Mouse (Mus musculus): ENCODE data around the gene Zfp646. TPM values are rescaled to one million over a fixed set of nuclear protein-coding genes. Genes with fewer than 3 reads are reported as not detected.
"Not testable (repeated sequence)": the region's sequence is repeated elsewhere in the genome, so short reads cannot be mapped to it uniquely, and the experiment has no call there.

Gene Zfp646
- 12.9 and 15.5 TPM in 2 replicates for polyA plus RNA-seq (2015; fragmentation: Nextera tagmentation; extraction: Ambion mirVana)

- Histone ChIP-seq H3K4me2 (peak within 1 kb of the TSS; percentile 90), H3K9ac (peak within 1 kb of the TSS; percentile 98), H3K4me3 (peak within 1 kb of the TSS; percentile 88), H3K4me1 (peaks cover 29% of the 10 kb centered on the region), H3K27ac (peak within 1 kb of the TSS; percentile 100), H3K9me3 (replicated peaks) (no peaks in the 10 kb centered on the region), H3K27me3 (no peaks in the 10 kb centered on the region), H3K36me3 (ENCODE audit: poor library complexity, severe bottlenecking) (peaks cover 49% of the 10 kb centered on the region)
- peak; percentile 90 for ATAC-seq
- WGBS: under 1% methylated on average over 41 of the region's 41 CpGs
Observed at GRCm38 (mm10) chr7:127876041-127876466, at the start of gene Zfp646. Gene Zfp646 (plus strand): TSS chr7:127876221.

GRCm38 (mm10) chr7:127835550-127835949 is 40.5 kb upstream of the Zfp646 start:
- H3K27ac ChIP-seq: no peak overlapping the region
- H3K4me2 ChIP-seq: no peak overlapping the region
- no peaks in the 10 kb centered on the region for H3K27me3 ChIP-seq
- H3K36me3 ChIP-seq (ENCODE audit: poor library complexity, severe bottlenecking): no peaks in the 10 kb centered on the region
- H3K9ac ChIP-seq: no peak overlapping the region
- WGBS: 84% methylated on average over 2 of the region's 2 CpGs
- no peak overlapping the region for H3K4me3 ChIP-seq
- H3K9me3 ChIP-seq (replicated peaks): no peaks in the 10 kb centered on the region
- H3K4me1 ChIP-seq: peaks cover under 1% of the 10 kb centered on the region; the same call in 1 of the 2 replicates
- no peak for ATAC-seq

GRCm38 (mm10) chr7:127837473-127837872 is 38.5 kb upstream of the Zfp646 start:
- 89% methylated on average over 5 of the region's 5 CpGs for WGBS
- no peaks in the 10 kb centered on the region for H3K36me3 ChIP-seq (ENCODE audit: poor library complexity, severe bottlenecking)
- 0 out of 2 replicates have a peak overlapping the region, but pooled peaks have one; percentile 27 for H3K9ac ChIP-seq

GRCm38 (mm10) chr7:127837878-127838277 is 38.1 kb upstream of the Zfp646 start:
- not testable (repeated sequence) for H3K36me3 ChIP-seq (ENCODE audit: poor library complexity, severe bottlenecking); H3K9me3 ChIP-seq (replicated peaks); H3K4me3 ChIP-seq; H3K27me3 ChIP-seq; H3K27ac ChIP-seq; H3K9ac ChIP-seq; H3K4me2 ChIP-seq; ATAC-seq
- 84% methylated on average over 4 of the region's 4 CpGs for WGBS
- H3K4me1 ChIP-seq: peaks cover 12% of the 10 kb centered on the region

More at GRCm38 (mm10) chr7:127837473-127837872, 38.5 kb upstream of the Zfp646 start:
- ATAC-seq: no peak
- Histone ChIP-seq H3K4me1 (peaks cover 7% of the 10 kb centered on the region), H3K27me3 (no peaks in the 10 kb centered on the region), H3K9me3 (replicated peaks) (no peaks in the 10 kb centered on the region), H3K4me3 (no peak overlapping the region), H3K4me2 (no peak overlapping the region), H3K27ac (no peak overlapping the region)

GRCm38 (mm10) chr7:127840031-127840430 is 36.0 kb upstream of the Zfp646 start:
- peaks cover 13% of the 10 kb centered on the region for H3K4me1 ChIP-seq
- H3K27ac ChIP-seq: not testable (repeated sequence)

GRCm38 (mm10) chr7:127840886-127841285 is 35.1 kb upstream of the Zfp646 start:
- H3K9me3 ChIP-seq (replicated peaks): no peaks in the 10 kb centered on the region
- H3K4me1 ChIP-seq: peaks cover 13% of the 10 kb centered on the region
- H3K36me3 ChIP-seq (ENCODE audit: poor library complexity, severe bottlenecking): 0 out of 2 replicates have a peak, but pooled peaks cover 2% of the 10 kb centered on the region
- no peaks in the 10 kb centered on the region for H3K27me3 ChIP-seq
- ATAC-seq: peak; percentile 26
- peak overlapping the region; percentile 71 for H3K9ac ChIP-seq
- peak overlapping the region; percentile 68 for H3K4me3 ChIP-seq
- H3K27ac ChIP-seq: peak overlapping the region; percentile 88
- H3K4me2 ChIP-seq: peak overlapping the region; percentile 99
- 2% methylated on average over 15 of the region's 15 CpGs for WGBS

More at GRCm38 (mm10) chr7:127840031-127840430, 36.0 kb upstream of the Zfp646 start:
- H3K9me3 ChIP-seq (replicated peaks); H3K27me3 ChIP-seq; ATAC-seq; H3K9ac ChIP-seq; H3K36me3 ChIP-seq (ENCODE audit: poor library complexity, severe bottlenecking); H3K4me3 ChIP-seq; H3K4me2 ChIP-seq: not testable (repeated sequence)
- WGBS: 70% methylated on average over 2 of the region's 2 CpGs

GRCm38 (mm10) chr7:127841340-127842000 is 34.6 kb upstream of the Zfp646 start:
- peak; percentile 95 for ATAC-seq
- Histone ChIP-seq H3K27ac (peak overlapping the region; percentile 88), H3K27me3 (no peaks in the 10 kb centered on the region), H3K4me3 (peak overlapping the region; percentile 68), H3K9me3 (replicated peaks) (no peaks in the 10 kb centered on the region), H3K4me1 (peaks cover 13% of the 10 kb centered on the region), H3K4me2 (peak overlapping the region; percentile 99), H3K9ac (peak overlapping the region; percentile 71), H3K36me3 (ENCODE audit: poor library complexity, severe bottlenecking) (0 out of 2 replicates have a peak, but pooled peaks cover 2% of the 10 kb centered on the region)
- WGBS: 0% methylated on average over 37 of the region's 46 CpGs

- Histone ChIP-seq H3K27ac (peak overlapping the region; percentile 88), H3K4me3 (peak overlapping the region; percentile 68), H3K9ac (peak overlapping the region; percentile 71), H3K27me3 (no peaks in the 10 kb centered on the region), H3K4me2 (peak overlapping the region; percentile 99), H3K4me1 (peaks cover 13% of the 10 kb centered on the region), H3K9me3 (replicated peaks) (no peaks in the 10 kb centered on the region), H3K36me3 (ENCODE audit: poor library complexity, severe bottlenecking) (0 out of 2 replicates have a peak, but pooled peaks cover 2% of the 10 kb centered on the region)
- peak; percentile 60 for ATAC-seq
- under 1% methylated on average over 40 of the region's 40 CpGs for WGBS
Observed at GRCm38 (mm10) chr7:127842001-127842718, 33.9 kb upstream of the Zfp646 start.

GRCm38 (mm10) chr7:127849973-127850875 is 25.8 kb upstream of the Zfp646 start:
- Histone ChIP-seq H3K27me3 (no peaks in the 10 kb centered on the region), H3K27ac (no peak overlapping the region), H3K4me1 (no peaks in the 10 kb centered on the region), H3K9ac (no peak overlapping the region), H3K4me3 (no peak overlapping the region), H3K4me2 (no peak overlapping the region), H3K9me3 (replicated peaks) (no peaks in the 10 kb centered on the region), H3K36me3 (ENCODE audit: poor library complexity, severe bottlenecking) (peaks cover 3% of the 10 kb centered on the region; the same call in 1 of the 2 replicates)
- ATAC-seq: no peak
- WGBS: 80% methylated on average over 6 of the region's 6 CpGs

GRCm38 (mm10) chr7:127850906-127851305 is 25.1 kb upstream of the Zfp646 start:
- peaks cover 3% of the 10 kb centered on the region; the same call in 1 of the 2 replicates for H3K36me3 ChIP-seq (ENCODE audit: poor library complexity, severe bottlenecking)
- H3K4me3 ChIP-seq: no peak overlapping the region
- no peak overlapping the region for H3K4me2 ChIP-seq
- WGBS: 77% methylated on average over 5 of the region's 5 CpGs
- H3K27me3 ChIP-seq: no peaks in the 10 kb centered on the region
- H3K27ac ChIP-seq: no peak overlapping the region
- no peak for ATAC-seq
- no peak overlapping the region for H3K9ac ChIP-seq
- H3K4me1 ChIP-seq: no peaks in the 10 kb centered on the region
- no peaks in the 10 kb centered on the region for H3K9me3 ChIP-seq (replicated peaks)

GRCm38 (mm10) chr7:127858258-127858657 is 17.8 kb upstream of the Zfp646 start:
- no peak for ATAC-seq
- H3K27ac ChIP-seq: no peak overlapping the region
- H3K4me3 ChIP-seq: no peak overlapping the region
- H3K9ac ChIP-seq: no peak overlapping the region
- H3K4me2 ChIP-seq: no peak overlapping the region
- H3K4me1 ChIP-seq: no peaks in the 10 kb centered on the region
- H3K27me3 ChIP-seq: no peaks in the 10 kb centered on the region
- WGBS: 94% methylated on average over 6 of the region's 6 CpGs
- no peaks in the 10 kb centered on the region for H3K9me3 ChIP-seq (replicated peaks)
- H3K36me3 ChIP-seq (ENCODE audit: poor library complexity, severe bottlenecking): 0 out of 2 replicates have a peak, but pooled peaks cover 4% of the 10 kb centered on the region
